Mouse (Mus musculus): ENCODE data around the gene Mettl25. TPM values are rescaled to one million over a fixed set of nuclear protein-coding genes. Genes with fewer than 3 reads are reported as not detected.

The Mettl25 gene
- total and polyA plus RNA-seq, 3 experiments, result 5.6 to 8.9 TPM; not detected in 1

- TF ChIP-seq USF1 (IDR thresholded peaks at IDR 0.05; ENCODE audit: low read depth, low read length), result no peak
- TF ChIP-seq POLR2AphosphoS5 (IDR thresholded peaks at IDR 0.05; ENCODE audit: borderline replicate concordance, low read depth, low read length), result no peak
- no peak for TF ChIP-seq GATA1 (IDR thresholded peaks at IDR 0.05; ENCODE audit: low read depth, low read length)
- TF ChIP-seq ZNF384 (IDR thresholded peaks at IDR 0.05; ENCODE audit: low read depth, low read length), result no peak
- no peak for TF ChIP-seq ELF1 (IDR thresholded peaks at IDR 0.05; ENCODE audit: low read depth, low read length)
- TF ChIP-seq CTCF (IDR thresholded peaks at IDR 0.05 in 2 of 3, conservative IDR thresholded peaks at IDR 0.05 in 1 of 3; ENCODE audit: control insufficient read depth in 1 of 3, insufficient read depth in 1 of 3, low read depth in 2 of 3, low read length in 3 of 3, poor library complexity in 1 of 3, severe bottlenecking in 1 of 3), result no peak
- no peak for TF ChIP-seq NRF1 (IDR thresholded peaks at IDR 0.05; ENCODE audit: insufficient read depth, low read depth, low read length, poor library complexity, severe bottlenecking)
- TF ChIP-seq TBP (IDR thresholded peaks at IDR 0.05; ENCODE audit: low read depth, low read length), result no peak
- TF ChIP-seq USF2 (IDR thresholded peaks at IDR 0.05; ENCODE audit: borderline replicate concordance in 1 of 2, insufficient read depth in 1 of 2, low read depth in 1 of 2, low read length in 2 of 2), result no peak
- TF ChIP-seq BHLHE40 (IDR thresholded peaks at IDR 0.05; ENCODE audit: borderline replicate concordance, low read depth, low read length), result no peak
- no peak for TF ChIP-seq UBTF (IDR thresholded peaks at IDR 0.05; ENCODE audit: borderline replicate concordance, insufficient read depth, low read depth, low read length)
- no peak for TF ChIP-seq MYB (IDR thresholded peaks at IDR 0.05; ENCODE audit: low read depth, low read length)
- TF ChIP-seq JUND (IDR thresholded peaks at IDR 0.05; ENCODE audit: low read depth, low read length), result no peak
- TF ChIP-seq MYC (IDR thresholded peaks at IDR 0.05; ENCODE audit: low read depth, low read length), result no peak
- TF ChIP-seq POLR2AphosphoS2 (IDR thresholded peaks at IDR 0.05; ENCODE audit: low read length), result no peak
- Histone ChIP-seq H3K4me1 (ENCODE audit: control insufficient read depth in 1 of 2, insufficient read depth in 2 of 2, low read length in 2 of 2) (no peaks in the 10 kb centered on the region), H3K36me3 (ENCODE audit: control insufficient read depth in 1 of 2, insufficient read depth in 2 of 2, low read length in 2 of 2) (no peaks in the 10 kb centered on the region), H3K79me2 (ENCODE audit: control insufficient read depth, insufficient read depth, low read length, poor library complexity) (no peaks in the 10 kb centered on the region), H3K27ac (ENCODE audit: control insufficient read depth, low read depth, low read length) (no peak overlapping the region), H3K9me3 (replicated peaks; ENCODE audit: insufficient read depth, low read length) (no peaks in the 10 kb centered on the region), H3K9ac (ENCODE audit: control insufficient read depth, low read depth, low read length, poor library complexity, severe bottlenecking) (no peak overlapping the region), H3K4me3 (ENCODE audit: control insufficient read depth in 1 of 2, insufficient read depth in 1 of 2, low read depth in 2 of 2, low read length in 2 of 2) (no peak overlapping the region), H3K27me3 (ENCODE audit: control insufficient read depth in 1 of 2, insufficient read depth in 2 of 2, low read length in 2 of 2) (no peaks in the 10 kb centered on the region)
- DNase-seq (ENCODE audit: low read depth, low spot score), result no peak
Measured at GRCm38 (mm10) chr10:105793776-105794552, 47.2 kb downstream of the Mettl25 start.

- H3K27ac ChIP-seq (ENCODE audit: control insufficient read depth, low read depth, low read length), result no peak overlapping the region
- no peak overlapping the region for H3K9ac ChIP-seq (ENCODE audit: control insufficient read depth, low read depth, low read length, poor library complexity, severe bottlenecking)
- H3K27me3 ChIP-seq (ENCODE audit: control insufficient read depth in 1 of 2, insufficient read depth in 2 of 2, low read length in 2 of 2), result no peaks in the 10 kb centered on the region
- no peaks in the 10 kb centered on the region for H3K9me3 ChIP-seq (replicated peaks; ENCODE audit: insufficient read depth, low read length)
- TF ChIP-seq MEF2A (IDR thresholded peaks at IDR 0.05; ENCODE audit: extremely low read depth, insufficient replicate concordance, low read depth, low read length, poor library complexity, severe bottlenecking), result no peak
- TF ChIP-seq POLR2AphosphoS5 (IDR thresholded peaks at IDR 0.05; ENCODE audit: borderline replicate concordance, low read depth, low read length), result no peak
- no peak for TF ChIP-seq MAFK (IDR thresholded peaks at IDR 0.05; ENCODE audit: borderline replicate concordance, low read depth, low read length)
- no peak for TF ChIP-seq MAX (IDR thresholded peaks at IDR 0.05; ENCODE audit: low read length)
- no peak for TF ChIP-seq BHLHE40 (IDR thresholded peaks at IDR 0.05; ENCODE audit: borderline replicate concordance, low read depth, low read length)
- TF ChIP-seq ELF1 (IDR thresholded peaks at IDR 0.05; ENCODE audit: low read depth, low read length), result no peak
- no peak for TF ChIP-seq POLR2AphosphoS2 (IDR thresholded peaks at IDR 0.05; ENCODE audit: low read length)
- no peak for TF ChIP-seq SIN3A (IDR thresholded peaks at IDR 0.05; ENCODE audit: low read length)
- TF ChIP-seq SMC3 (IDR thresholded peaks at IDR 0.05; ENCODE audit: low read depth, low read length), result no peak
- no peak for TF ChIP-seq KAT2A (conservative IDR thresholded peaks at IDR 0.05; ENCODE audit: low read depth, low read length)
- TF ChIP-seq HCFC1 (IDR thresholded peaks at IDR 0.05; ENCODE audit: low read depth, low read length), result no peak
- TF ChIP-seq ZNF384 (IDR thresholded peaks at IDR 0.05; ENCODE audit: low read depth, low read length), result no peak
- no peaks in the 10 kb centered on the region for H3K36me3 ChIP-seq (ENCODE audit: control insufficient read depth in 1 of 2, insufficient read depth in 2 of 2, low read length in 2 of 2)
- no peak overlapping the region for H3K4me3 ChIP-seq (ENCODE audit: control insufficient read depth in 1 of 2, insufficient read depth in 1 of 2, low read depth in 2 of 2, low read length in 2 of 2)
- H3K4me1 ChIP-seq (ENCODE audit: control insufficient read depth in 1 of 2, insufficient read depth in 2 of 2, low read length in 2 of 2), result no peaks in the 10 kb centered on the region
- no peak for DNase-seq (ENCODE audit: low read depth, low spot score)
- no peaks in the 10 kb centered on the region for H3K79me2 ChIP-seq (ENCODE audit: control insufficient read depth, insufficient read depth, low read length, poor library complexity)
Measured at GRCm38 (mm10) chr10:105788744-105789486, 52.3 kb downstream of the Mettl25 start.

All from MEL (cell line).